Mouse (Mus musculus) hindlimb bud, embryonic 11.5 days (tissue): Measurements from ENCODE around the gene Fbxl16.

Experiments
- DNase-seq: peaks from one replicate; pipeline ENCODE4 v3.0.0-alpha.2; 2012; ENCODE audit warnings: low read depth, low spot score; ENCODE audit errors: extremely low spot score

Fbxl16 gene

DNA sequence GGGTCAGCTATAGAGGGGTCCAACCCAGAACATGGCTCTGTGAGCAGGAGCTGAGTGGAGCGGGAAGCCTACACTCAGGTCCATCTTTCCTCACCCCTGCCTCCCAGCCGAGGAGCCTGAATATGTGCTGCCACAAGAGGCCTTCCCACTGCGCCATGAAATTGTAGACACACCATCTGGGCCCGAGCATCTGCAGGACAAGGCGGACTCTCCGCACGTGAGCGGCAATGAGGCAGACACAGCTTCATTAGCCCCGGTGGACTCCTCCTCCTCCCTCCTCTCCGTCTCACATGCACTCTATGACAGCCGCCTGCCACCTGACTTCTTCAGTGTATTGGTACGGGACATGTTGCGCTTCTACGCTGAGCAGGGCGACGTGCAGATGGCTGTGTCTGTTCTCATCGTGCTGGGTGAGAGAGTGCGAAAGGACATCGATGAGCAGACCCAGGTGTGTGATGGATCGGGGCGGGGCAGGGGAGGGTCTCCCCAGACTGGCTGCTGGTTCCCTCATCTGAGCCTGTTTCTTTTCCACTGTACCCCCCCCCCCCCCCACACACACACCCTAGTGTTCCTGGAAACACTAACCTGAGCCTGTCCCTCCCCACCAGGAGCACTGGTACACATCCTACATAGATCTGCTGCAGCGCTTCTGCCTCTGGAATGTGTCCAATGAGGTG, 18.8 kb downstream of the Fbxl16 start:
- no peak for DNase-seq

- no peak for DNase-seq
Observed at GRCm38 (mm10) chr17:25828223-25828594, 19.3 kb downstream of the Fbxl16 start.

DNA sequence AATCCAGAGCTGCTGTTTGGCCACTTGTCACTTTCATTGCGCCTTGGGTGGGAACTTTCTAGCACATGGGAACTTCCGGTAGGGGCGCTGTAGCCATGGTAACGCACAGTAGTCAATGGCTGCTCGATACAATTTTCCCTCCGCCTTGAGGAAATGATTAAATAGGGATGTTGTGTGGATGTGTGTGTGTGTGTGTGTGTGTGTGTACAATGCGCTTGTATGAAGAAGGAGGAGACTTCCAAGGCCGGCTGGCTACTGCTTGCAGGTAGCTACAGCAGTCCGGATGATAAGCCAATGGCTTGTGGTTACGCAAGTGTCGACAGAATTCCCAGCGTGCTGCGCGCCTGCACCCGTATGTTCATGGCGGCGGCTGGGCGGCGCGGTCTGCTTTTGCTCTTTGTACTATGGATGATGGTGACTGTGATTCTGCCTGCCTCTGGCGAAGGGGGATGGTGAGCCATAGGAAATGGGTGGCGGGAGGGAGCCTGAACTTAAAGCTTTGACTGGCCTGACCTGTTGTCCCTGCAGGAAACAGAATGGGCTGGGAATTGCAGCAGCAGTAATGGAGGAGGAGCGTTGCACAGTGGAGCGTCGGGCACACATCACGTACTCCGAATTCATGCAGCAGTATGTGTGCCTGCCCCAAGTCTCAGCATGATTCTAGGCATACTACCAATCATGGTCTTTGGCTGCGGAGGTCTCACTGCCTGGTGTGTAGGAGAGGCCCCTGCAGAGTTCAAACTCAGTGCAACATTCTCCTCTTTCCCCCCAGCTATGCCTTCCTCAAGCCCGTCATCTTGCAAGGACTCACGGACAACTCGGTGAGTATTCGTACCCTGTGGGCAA, 20.1 kb downstream of the Fbxl16 start, which contains the start of gene Jmjd8:
Jmjd8 (plus strand) TSS at position 156 of the 846 bp plus-strand sequence.
- DNase-seq: peak; percentile 70

- no peak for DNase-seq
Observed at GRCm38 (mm10) chr17:25829558-25830017, 20.7 kb downstream of the Fbxl16 start.

DNA sequence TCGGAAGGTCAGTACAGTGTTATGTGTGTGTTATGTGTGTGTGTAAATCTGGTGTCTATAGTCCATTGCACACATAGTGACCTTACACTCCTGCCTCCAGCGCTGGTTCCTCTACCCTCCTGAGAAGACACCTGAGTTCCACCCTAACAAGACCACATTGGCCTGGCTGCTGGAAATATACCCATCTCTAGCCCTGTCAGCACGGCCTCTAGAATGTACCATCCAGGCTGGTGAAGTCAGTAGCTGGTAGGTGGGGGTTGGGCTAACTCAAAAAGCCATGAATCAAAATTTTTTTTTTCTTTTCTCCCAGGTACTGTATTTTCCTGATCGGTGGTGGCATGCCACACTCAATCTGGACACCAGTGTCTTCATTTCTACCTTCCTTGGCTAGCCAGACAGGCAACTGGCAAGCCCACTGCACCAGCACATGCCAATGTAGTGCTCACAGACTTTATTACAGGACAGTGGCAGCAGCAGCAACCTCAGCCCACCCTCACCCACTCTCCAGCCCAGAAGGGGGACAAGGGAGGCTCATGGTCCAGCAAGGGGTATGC, 21.4 kb downstream of the Fbxl16 start:
- DNase-seq: no peak

DNA sequence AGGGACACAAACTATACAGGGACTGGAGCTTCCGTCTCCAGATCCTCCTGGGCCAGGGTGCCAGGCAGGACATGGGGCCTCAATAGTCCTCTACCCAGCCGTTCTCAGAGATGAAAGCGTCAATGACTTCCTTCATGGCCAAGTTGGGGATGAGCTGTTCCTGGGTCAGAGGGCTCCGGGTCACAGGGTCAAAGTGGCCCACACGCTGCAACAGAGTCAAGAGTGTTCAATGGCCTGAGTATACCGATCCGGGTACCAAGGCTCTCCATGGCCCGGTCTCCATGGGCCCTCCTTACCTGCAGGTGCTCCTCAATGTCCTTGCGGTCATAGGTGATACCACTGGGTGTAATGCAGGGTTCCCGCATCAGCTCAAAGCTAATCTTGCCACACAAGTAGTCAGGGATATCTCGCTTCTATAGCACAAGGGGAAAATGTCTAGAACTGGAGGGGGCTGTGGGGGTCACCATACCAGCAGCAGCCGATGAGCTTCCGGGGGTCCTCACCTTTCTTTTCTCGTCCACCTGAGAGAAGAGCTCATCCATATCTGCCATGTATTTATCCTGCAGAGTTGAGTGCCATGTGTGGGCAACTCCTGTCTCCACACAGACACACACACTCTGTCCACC, 22.0 kb downstream of the Fbxl16 start:
- DNase-seq: no peak

DNA sequence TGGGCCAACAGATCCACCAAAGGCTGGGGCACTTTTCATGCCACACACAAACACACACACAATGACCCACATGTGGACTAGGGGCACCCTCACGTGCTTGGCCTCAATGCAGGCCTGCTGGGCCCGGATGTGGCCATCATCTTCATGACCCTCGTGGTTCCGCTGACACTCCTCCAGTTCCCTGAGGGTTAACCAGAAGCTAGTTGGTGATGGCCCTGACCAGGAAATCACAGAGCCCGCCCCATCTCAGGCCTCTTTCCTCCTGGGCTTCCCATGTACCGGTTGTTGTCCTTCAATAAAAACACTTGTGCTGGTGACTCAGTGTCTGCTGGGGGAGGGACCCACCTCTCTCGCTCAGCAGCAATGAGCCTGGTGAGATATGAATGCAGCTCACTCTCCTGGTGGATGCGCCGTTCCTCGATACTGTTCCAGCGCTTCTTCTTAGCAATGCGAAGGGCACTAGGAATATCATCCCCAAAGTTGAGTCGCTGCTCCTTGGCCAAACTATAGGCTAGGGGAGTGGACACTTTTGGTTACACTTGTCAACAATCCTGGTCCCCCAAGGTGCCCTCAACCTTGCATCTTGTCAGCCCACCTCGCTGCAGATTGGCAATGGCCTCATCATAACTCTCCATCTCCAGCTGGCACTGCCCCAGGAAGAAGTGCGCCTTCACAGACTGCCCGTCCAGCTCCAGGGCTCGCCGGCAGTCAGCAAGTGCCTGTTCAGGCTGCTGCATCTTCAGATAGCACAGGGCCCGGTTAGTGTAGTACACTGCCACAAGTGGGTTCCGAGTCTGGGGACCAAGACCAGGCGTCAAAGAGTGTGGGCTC, 22.8 kb downstream of the Fbxl16 start:
- no peak for DNase-seq

DNA sequence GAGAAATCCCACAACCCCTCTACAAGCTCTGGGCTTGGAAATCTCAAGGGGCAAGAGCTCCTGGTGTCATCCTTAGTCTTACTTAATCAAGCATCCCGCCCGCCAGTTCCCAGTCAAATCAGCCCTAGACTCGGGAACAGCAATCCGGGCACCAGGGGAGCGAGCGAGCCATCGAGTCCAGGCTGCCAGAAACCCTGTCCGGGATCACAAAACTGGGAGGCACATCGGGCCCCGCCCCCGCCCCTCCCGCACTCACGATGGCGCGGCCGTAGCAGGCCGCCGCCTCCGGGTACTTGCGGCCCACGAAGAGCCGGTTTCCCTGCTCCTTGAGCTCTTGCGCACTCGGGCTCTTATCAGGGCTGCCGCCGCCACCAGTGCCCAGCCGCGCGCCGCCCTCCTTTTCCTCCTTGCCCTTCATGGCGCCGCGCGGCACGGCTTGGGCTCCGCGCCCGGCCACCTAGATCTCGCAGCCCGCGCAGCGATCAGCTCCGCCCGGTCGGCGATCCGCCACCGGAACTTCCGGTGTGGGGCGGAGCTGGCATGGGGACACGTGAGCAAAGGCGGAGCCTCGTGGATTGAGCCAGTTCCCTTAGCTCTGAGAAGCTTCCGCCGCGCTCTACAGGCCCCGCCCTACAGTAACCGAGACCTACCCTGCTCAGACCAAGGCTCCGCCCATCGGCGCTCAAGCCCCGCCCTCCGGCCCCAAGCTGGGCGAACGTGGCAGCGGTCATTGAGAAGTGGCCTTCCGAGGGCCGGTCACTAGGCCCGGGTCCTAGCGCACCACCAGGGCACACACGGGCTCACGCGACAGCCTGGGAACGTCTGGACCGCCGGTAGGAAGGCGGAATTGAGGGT, 23.8 kb downstream of the Fbxl16 start:
- peak; percentile 90 for DNase-seq

DNA sequence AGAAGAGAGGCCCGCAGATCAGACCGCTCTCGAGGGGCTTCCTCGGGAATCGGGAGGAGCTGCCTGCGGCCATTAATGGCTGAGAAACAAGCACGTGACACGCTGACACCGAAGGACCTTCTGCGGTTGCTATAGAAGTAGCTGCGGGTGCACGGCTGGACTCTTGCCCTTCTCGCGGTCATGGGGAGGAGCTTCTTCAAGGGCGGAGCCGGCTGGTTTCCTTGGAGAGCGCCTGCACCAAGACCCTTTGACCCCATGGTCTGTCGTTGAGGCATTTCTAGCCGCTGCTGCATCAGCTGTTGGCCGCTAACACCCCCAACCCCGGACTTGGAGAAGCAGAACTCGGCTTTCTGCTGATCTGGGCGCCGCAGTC, 24.4 kb downstream of the Fbxl16 start, which contains the start of gene Stub1:
Stub1 (minus strand) TSS at position 114 of the 373 bp plus-strand sequence.
- peak; percentile 69 for DNase-seq

GRCm38 (mm10) chr17:25833961-25834594, 25.2 kb downstream of the Fbxl16 start:
- DNase-seq: no peak

DNA sequence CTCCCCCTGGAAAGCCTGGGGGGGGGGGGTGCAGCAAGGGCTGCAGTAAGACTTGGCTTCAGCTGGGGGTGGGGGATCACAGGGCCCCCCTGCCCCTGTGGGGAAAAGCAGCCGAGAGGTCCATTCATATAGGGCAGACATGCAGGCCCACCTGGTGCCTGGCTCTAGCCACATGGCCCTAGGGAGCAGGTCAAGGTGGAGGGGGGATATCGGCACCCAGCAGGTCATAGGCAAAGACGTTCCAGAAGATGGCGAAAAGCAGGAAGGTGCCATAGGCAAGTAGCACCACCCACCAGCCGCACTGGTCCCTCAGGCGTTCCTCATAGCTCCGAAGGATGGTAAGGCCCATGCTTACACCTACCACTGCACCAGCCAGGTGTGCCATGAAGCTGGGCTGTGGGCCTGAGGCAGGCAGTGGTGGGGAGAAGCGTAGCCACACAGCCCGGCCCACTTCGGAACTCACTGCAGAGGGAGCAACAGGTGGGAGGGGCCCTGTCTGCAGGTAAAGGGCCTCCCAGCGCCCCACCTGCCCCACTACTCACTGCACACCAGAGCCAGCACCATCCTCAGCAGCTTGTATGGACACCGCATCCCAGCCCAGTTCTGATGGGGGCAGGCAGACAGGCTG, 25.8 kb downstream of the Fbxl16 start:
- no peak for DNase-seq

DNA sequence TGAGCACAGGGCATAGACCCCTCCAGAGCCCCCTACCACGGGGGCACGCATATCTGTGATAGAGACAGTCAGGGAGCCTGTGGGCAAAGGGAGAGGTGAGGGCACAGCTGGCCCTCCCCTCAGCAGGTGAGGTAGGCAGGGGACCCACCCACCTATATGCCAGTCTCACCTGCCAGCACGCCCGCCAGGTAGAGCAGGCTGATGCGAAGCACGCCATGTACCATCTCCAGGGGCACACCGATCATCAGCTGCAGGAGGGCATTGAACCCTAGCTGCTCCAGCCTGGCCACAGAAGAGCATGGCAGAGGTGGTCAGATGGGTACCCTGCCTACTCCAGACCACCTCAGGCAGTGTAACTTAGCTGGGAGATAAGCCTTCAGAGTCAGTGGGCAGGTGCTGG, 26.4 kb downstream of the Fbxl16 start:
- no peak for DNase-seq

- no peak for DNase-seq
Observed at GRCm38 (mm10) chr17:25835816-25836215, 26.9 kb downstream of the Fbxl16 start.

DNA sequence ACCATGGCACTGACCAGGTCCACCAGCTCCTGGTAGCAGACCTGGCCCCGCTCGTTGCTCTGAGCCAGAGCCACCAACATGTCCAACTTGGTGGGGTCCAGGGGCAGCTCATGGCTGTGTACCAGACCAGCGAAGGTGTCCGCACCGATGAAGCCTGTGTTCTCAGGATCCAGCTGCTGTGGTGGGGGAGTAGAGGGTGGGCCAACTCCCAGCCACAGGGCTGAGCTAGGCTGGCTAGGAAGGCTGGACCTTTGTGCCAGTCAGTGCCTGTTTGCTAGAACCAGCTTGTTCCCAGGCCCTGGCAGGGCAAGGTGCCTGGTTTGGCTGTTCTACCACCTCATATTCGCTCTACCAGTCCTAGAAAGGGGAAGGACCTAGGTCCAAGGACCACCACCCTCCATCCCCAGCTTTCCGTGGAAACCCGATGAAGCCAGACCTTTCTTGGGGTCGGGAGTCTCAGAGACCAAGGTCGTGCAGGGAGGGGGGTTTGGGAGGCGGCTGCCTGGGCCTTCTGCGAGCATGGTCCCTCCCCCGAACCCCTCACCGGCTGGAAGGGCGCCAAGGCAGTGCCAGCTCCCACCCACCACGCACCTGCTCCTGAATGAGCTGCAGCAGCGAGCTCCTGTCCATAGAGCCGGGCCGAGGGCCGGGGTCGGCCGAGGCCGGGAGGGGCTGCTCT, 27.7 kb downstream of the Fbxl16 start:
- no peak for DNase-seq

- no peak for DNase-seq
Observed at GRCm38 (mm10) chr17:25837076-25837410, 28.2 kb downstream of the Fbxl16 start, which contains the start of gene Rhbdl1. Gene Rhbdl1 (minus strand): TSS chr17:25837295.

DNA sequence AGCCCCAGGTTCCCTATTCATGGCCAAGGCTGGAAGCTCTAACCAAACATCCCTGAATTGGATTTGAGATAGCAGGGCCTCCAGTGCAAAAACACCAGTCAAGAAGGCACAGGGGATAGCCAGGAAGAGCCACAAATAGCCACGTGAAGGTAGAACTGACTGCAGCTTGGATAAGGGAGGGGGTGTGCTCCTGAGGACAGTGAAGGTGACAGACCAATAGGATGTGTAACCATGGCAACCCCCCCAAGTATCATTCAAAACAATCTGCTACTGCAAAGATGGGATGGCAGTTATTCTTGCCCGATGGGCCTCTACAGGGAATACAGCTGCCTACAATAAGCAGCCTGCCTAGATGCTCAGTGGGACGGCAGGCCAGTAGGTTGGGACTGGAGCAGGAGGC, 28.6 kb downstream of the Fbxl16 start:
- DNase-seq: no peak

DNA sequence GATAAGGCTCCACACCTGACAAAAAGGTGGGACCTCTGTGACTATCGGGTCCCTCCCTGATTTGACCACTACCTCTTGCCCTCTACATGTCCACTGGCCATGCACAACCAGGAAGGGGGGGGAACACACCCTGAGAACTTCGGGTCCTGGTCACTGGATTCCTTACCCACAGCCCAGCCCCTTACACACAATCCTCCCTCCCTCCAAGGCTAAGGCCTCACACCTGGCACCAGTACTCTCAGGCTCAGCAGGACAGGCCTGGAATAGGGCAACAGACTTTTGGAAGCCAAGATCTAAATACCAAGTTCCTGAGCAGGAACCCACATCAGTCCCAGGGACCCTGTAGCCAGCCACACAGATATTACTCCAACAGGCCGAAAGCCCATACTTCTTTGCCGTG, 30.0 kb downstream of the Fbxl16 start:
- DNase-seq: no peak
